Mouse (Mus musculus): ENCODE results near the gene Sgpl1. TPM values are rescaled to one million over a fixed set of nuclear protein-coding genes. Genes with fewer than 3 reads are reported as not detected.

Gene Sgpl1
- polyA plus RNA-seq, 1 experiment from 2014 or later = 64.5 TPM

DNA sequence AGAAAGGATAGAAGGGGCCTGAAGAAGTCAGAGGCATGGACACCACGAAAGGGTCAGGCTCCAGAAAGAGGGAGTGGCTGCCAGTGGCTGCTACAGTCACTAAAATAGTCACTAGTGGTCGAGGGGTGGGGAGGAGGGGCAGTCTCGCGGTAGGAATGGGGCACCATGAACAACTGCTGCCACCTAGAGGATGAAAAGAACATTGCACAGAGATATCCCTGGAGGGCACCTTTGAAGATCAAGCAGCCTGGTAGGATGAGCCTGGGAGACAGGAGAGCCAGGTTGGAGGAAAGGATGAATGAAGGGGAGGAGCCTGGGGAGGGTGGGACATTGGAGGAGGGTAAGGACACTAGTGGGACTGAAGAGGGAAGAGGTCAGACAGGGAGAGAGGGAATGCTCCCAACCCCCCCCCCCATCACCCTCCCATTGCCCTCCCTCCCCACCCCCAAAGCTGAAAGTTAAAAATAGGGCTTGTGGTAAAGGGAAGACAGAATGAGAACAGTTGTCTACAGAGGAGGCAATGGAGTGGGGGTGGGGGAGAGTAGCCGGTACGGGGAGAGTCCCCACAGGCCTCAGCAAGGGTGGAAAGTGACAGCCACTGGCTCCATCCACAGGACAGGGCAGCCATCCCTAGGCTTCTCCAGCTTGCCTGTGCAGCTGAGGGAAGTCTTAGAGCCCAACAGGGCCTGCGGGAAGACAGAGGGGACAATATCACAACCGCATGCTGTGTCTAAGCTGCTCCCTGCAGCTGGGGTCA lies 78.9 kb downstream of the Sgpl1 start:
- H3K27ac ChIP-seq (replicated peaks; ENCODE audit: low read depth, low read length) = no peak overlapping the region
- no peak overlapping the region for H3K9ac ChIP-seq (replicated peaks; ENCODE audit: low read length)
- no peaks in the 10 kb centered on the region for H3K36me3 ChIP-seq (ENCODE audit: control insufficient read depth, insufficient read depth, low read length)
- under 1% methylated on average over 8 of the region's 8 CpGs for WGBS
- DNase-seq (peak; percentile 87), ATAC-seq (ENCODE audit: low FRiP score, low TSS enrichment) (peak; percentile 57)
- no peaks in the 10 kb centered on the region for H3K9me3 ChIP-seq (ENCODE audit: control insufficient read depth, low read length)
- no peak overlapping the region for H3K4me2 ChIP-seq (ENCODE audit: low read length)
- H3K4me1 ChIP-seq (ENCODE audit: control insufficient read depth, insufficient read depth, low read length) = 0 out of 2 replicates have a peak, but pooled peaks cover 4% of the 10 kb centered on the region
- no peak overlapping the region for H3K4me3 ChIP-seq (replicated peaks; ENCODE audit: low read depth, low read length)
- no peaks in the 10 kb centered on the region for H3K27me3 ChIP-seq (ENCODE audit: control insufficient read depth, insufficient read depth, low read length)

DNA sequence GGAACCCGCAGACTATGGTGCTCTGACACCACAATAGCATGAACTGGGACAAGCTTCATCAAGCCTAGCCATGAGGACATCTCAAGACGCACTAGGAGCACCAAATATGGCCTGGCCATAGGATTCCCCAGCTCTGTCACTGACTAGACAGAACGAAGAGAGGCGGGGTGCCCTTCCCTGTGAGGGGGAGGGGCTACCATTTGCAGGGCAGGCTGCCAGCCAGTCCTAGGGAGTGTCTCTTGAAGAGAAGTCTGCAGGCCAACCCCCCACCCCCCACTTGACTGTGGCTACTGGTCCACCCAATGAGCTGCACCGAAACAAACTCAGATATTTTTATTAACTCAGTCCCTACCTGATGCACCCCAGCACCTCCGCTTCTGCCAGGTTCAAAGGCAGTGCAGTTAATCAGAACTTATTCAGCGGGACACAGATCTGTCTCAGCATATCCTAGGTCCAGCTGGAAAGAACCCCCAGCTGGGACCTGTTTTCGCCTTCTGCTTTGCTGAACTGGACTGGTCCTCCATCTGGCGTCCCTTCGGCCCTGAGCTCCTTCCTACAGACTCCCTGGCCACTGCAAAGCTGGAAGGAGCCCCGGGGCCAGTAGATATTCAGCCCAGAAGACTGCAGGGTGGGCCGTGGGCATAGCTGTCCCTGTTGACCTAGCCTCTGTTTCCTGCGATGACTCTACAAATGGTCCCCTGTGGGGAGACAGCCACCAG lies 82.1 kb downstream of the Sgpl1 start:
- H3K9me3 ChIP-seq (ENCODE audit: control insufficient read depth, low read length) = no peaks in the 10 kb centered on the region
- H3K36me3 ChIP-seq (ENCODE audit: control insufficient read depth, insufficient read depth, low read length) = no peaks in the 10 kb centered on the region
- no peak overlapping the region for H3K27ac ChIP-seq (replicated peaks; ENCODE audit: low read depth, low read length)
- H3K4me2 ChIP-seq (ENCODE audit: low read length) = no peak overlapping the region
- WGBS = 52% methylated on average over 13 of the region's 13 CpGs
- no peak overlapping the region for H3K4me3 ChIP-seq (replicated peaks; ENCODE audit: low read depth, low read length)
- DNase-seq (no peak), ATAC-seq (ENCODE audit: low FRiP score, low TSS enrichment) (no peak)
- no peak overlapping the region for H3K9ac ChIP-seq (replicated peaks; ENCODE audit: low read length)
- no peaks in the 10 kb centered on the region for H3K27me3 ChIP-seq (ENCODE audit: control insufficient read depth, insufficient read depth, low read length)
- H3K4me1 ChIP-seq (ENCODE audit: control insufficient read depth, insufficient read depth, low read length) = 0 out of 2 replicates have a peak, but pooled peaks cover 4% of the 10 kb centered on the region

DNA sequence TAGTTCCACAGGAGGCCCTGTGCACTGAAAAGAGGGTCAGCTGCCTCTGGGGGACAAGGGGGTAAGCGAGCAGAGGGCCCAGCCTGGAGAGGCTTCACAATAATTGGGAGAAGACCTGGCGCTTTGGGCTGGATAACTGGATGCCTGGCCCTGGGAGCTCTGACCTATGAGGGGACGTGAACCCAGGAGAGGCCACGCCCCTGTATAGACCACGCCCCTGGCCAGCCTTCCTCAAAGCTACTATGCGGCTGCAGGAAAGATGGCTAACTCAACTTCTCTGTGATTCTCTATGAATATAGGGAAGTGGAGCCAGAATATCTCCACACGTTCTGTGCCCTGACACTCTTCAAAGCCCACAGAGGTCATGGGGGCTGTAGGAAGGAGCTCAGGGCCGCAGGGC lies 82.9 kb downstream of the Sgpl1 start:
- no peaks in the 10 kb centered on the region for H3K27me3 ChIP-seq (ENCODE audit: control insufficient read depth, insufficient read depth, low read length)
- H3K27ac ChIP-seq (replicated peaks; ENCODE audit: low read depth, low read length) = no peak overlapping the region
- no peak overlapping the region for H3K4me3 ChIP-seq (replicated peaks; ENCODE audit: low read depth, low read length)
- no peaks in the 10 kb centered on the region for H3K36me3 ChIP-seq (ENCODE audit: control insufficient read depth, insufficient read depth, low read length)
- 9% methylated on average over 8 of the region's 8 CpGs for WGBS
- no peak overlapping the region for H3K4me2 ChIP-seq (ENCODE audit: low read length)
- no peaks in the 10 kb centered on the region for H3K9me3 ChIP-seq (ENCODE audit: control insufficient read depth, low read length)
- ATAC-seq (ENCODE audit: low FRiP score, low TSS enrichment) = no peak
- no peak overlapping the region for H3K9ac ChIP-seq (replicated peaks; ENCODE audit: low read length)
- DNase-seq = no peak
- 0 out of 2 replicates have a peak, but pooled peaks cover 4% of the 10 kb centered on the region for H3K4me1 ChIP-seq (ENCODE audit: control insufficient read depth, insufficient read depth, low read length)

DNA sequence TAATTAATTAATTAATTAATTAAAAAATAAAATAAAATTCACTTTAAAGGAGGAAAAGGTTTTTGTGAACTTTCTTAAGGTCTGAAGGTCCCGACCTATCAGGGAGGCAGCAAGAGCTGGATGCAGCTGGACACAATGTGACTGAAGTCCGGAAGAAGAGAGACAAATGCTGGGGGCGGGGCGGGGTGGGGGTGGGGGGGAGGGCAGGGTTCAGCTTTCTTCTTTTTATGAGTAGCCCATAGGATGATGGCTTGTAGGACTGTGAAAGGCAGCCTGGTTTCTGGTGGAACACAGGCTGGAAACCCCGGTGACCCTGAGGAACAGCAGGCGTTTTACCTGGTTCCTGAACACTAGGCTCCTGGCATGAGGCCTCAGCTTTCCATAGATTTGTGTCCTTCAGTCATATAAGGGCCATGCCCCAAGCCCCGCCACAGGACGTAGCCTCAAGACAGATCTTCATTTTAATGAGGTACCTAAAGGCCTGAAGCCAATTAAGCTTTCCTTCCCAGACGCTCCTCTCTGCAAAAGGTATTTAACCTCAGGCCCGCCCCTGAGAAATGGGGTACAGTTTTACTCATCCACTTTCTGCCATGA lies 84.1 kb downstream of the Sgpl1 start:
- WGBS = 56% methylated on average over 10 of the region's 10 CpGs
- H3K4me3 ChIP-seq (replicated peaks; ENCODE audit: low read depth, low read length) = no peak overlapping the region

DNA sequence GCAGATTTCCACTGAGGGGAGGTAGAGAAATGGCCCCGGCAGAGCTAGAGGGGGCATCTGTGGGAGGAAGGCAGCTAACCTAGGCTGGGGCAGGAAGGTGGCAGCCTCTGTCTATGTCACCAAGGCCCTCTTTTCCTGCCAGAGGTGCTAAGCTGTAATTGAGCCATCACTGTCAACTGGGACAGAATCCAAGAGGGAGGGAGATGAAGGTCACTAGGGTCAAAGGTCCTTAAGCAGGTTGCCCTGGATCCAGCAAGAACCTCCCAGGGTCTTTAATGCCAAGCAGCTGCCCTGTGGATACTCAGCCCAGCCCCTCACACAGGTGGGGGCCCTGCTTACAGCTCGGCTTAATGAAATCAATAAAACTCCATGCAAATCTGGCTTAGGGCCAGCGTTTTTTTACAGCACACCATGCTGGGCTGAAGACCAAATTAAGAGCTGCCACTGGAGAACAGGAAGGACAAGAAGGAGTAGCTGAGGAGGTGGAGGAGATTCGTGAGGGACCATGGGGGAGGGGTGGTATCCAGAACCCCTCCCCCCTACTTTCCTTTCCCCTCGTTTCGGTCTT lies 87.9 kb downstream of the Sgpl1 start:
- H3K4me2 ChIP-seq (ENCODE audit: low read length) = no peak overlapping the region
- peak; percentile 54 for DNase-seq
- no peak overlapping the region for H3K9ac ChIP-seq (replicated peaks; ENCODE audit: low read length)
- WGBS = 21% methylated on average over 6 of the region's 6 CpGs
- H3K4me3 ChIP-seq (replicated peaks; ENCODE audit: low read depth, low read length) = no peak overlapping the region
- no peak for ATAC-seq (ENCODE audit: low FRiP score, low TSS enrichment)
- H3K27me3 ChIP-seq (ENCODE audit: control insufficient read depth, insufficient read depth, low read length) = no peaks in the 10 kb centered on the region
- no peaks in the 10 kb centered on the region for H3K4me1 ChIP-seq (ENCODE audit: control insufficient read depth, insufficient read depth, low read length)
- H3K9me3 ChIP-seq (ENCODE audit: control insufficient read depth, low read length) = no peaks in the 10 kb centered on the region
- no peaks in the 10 kb centered on the region for H3K36me3 ChIP-seq (ENCODE audit: control insufficient read depth, insufficient read depth, low read length)
- H3K27ac ChIP-seq (replicated peaks; ENCODE audit: low read depth, low read length) = no peak overlapping the region

More for the DNA sequence above, 84.1 kb downstream of the Sgpl1 start:
- Histone ChIP-seq H3K9me3 (ENCODE audit: control insufficient read depth, low read length) (no peaks in the 10 kb centered on the region), H3K36me3 (ENCODE audit: control insufficient read depth, insufficient read depth, low read length) (no peaks in the 10 kb centered on the region), H3K27me3 (ENCODE audit: control insufficient read depth, insufficient read depth, low read length) (no peaks in the 10 kb centered on the region), H3K4me1 (ENCODE audit: control insufficient read depth, insufficient read depth, low read length) (no peaks in the 10 kb centered on the region), H3K4me2 (ENCODE audit: low read length) (no peak overlapping the region), H3K9ac (replicated peaks; ENCODE audit: low read length) (no peak overlapping the region), H3K27ac (replicated peaks; ENCODE audit: low read depth, low read length) (no peak overlapping the region)
- no peak for ATAC-seq (ENCODE audit: low FRiP score, low TSS enrichment)
- DNase-seq = no peak

DNA sequence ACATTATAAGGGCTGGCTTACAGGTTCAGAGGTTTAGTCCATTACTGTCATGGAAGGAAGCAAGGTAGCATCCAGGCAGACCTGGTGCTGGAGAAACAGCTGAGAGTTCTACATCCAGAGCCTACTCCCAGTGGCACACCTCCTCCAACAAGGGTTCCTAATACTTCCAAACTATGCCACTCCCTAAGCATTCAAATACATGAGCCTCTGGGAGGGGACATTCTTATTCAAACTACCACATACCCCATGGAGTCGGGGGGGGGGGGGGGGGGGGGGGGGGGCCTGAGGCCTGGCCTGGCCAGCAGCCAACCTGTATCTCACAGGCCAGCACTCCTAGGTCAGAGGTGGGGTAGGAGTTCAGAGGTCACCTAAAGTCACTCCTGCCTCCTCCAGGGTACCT lies 88.4 kb downstream of the Sgpl1 start:
- Histone ChIP-seq H3K36me3 (ENCODE audit: control insufficient read depth, insufficient read depth, low read length) (no peaks in the 10 kb centered on the region), H3K9ac (replicated peaks; ENCODE audit: low read length) (no peak overlapping the region), H3K4me3 (replicated peaks; ENCODE audit: low read depth, low read length) (no peak overlapping the region), H3K4me1 (ENCODE audit: control insufficient read depth, insufficient read depth, low read length) (no peaks in the 10 kb centered on the region), H3K4me2 (ENCODE audit: low read length) (no peak overlapping the region), H3K27ac (replicated peaks; ENCODE audit: low read depth, low read length) (no peak overlapping the region), H3K27me3 (ENCODE audit: control insufficient read depth, insufficient read depth, low read length) (no peaks in the 10 kb centered on the region), H3K9me3 (ENCODE audit: control insufficient read depth, low read length) (no peaks in the 10 kb centered on the region)
- WGBS = no CpG with 5 or more reads among the region's 1 CpGs
- no peak for DNase-seq
- no peak for ATAC-seq (ENCODE audit: low FRiP score, low TSS enrichment)

DNA sequence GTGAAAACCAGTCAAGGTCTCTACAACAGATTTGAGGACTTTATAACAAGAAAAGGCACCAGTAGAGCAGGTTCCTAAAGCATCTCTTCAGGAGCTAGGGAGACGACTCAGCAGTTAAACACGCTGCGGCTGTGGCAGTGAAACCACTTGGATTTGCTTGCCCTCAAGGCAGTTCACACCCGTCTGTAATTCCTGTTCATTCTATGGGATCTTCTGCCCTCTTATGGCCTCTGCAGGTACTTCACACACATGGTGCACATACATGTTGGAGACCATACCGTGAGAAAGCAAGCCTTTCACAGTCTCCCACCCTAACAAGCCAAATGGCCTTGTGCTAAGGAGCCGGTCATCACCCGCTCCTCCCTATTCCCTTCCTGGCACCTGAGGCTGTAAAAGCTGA lies 90.8 kb downstream of the Sgpl1 start:
- Histone ChIP-seq H3K4me3 (replicated peaks; ENCODE audit: low read depth, low read length) (no peak overlapping the region), H3K4me1 (ENCODE audit: control insufficient read depth, insufficient read depth, low read length) (no peaks in the 10 kb centered on the region), H3K27me3 (ENCODE audit: control insufficient read depth, insufficient read depth, low read length) (0 out of 2 replicates have a peak, but pooled peaks cover 3% of the 10 kb centered on the region), H3K9ac (replicated peaks; ENCODE audit: low read length) (no peak overlapping the region), H3K9me3 (ENCODE audit: control insufficient read depth, low read length) (no peaks in the 10 kb centered on the region), H3K27ac (replicated peaks; ENCODE audit: low read depth, low read length) (no peak overlapping the region), H3K4me2 (ENCODE audit: low read length) (no peak overlapping the region), H3K36me3 (ENCODE audit: control insufficient read depth, insufficient read depth, low read length) (no peaks in the 10 kb centered on the region)
- ATAC-seq (ENCODE audit: low FRiP score, low TSS enrichment) (no peak), DNase-seq (no peak)
- 95% methylated on average over 7 of the region's 7 CpGs for WGBS

DNA sequence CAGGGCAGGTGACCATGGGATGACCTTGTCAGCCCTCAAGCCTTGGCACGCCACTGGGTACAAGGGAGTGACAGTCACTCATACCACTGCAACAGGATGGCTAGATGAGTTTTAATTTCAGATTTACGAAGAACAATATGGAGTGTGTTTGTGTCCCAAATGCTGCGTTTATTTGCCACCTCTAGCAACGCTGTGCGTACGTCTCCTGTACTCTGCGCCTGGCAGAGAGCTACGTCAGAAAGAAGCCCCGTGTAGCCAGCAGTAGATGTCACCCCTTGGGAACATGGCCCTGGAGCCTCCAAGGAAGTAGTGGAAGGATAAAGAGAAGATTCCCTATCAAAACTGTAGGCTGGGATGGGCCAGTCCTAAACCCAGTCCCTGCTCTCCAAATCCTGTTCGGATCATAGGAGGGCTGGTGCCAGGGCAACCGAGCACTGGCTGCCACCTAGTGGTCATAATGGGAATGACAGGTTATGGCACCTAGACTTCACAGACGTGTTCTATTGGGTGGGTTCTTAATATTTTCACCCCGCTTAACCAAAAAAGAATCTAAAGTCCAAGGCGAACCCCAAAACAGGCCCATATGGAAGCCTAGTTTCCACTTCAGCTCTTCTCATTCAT lies 95.4 kb downstream of the Sgpl1 start:
- WGBS = 58% methylated on average over 14 of the region's 14 CpGs
- Histone ChIP-seq H3K4me3 (replicated peaks; ENCODE audit: low read depth, low read length) (no peak overlapping the region), H3K27ac (replicated peaks; ENCODE audit: low read depth, low read length) (no peak overlapping the region), H3K4me2 (ENCODE audit: low read length) (no peak overlapping the region), H3K9ac (replicated peaks; ENCODE audit: low read length) (no peak overlapping the region), H3K36me3 (ENCODE audit: control insufficient read depth, insufficient read depth, low read length) (no peaks in the 10 kb centered on the region), H3K27me3 (ENCODE audit: control insufficient read depth, insufficient read depth, low read length) (peaks cover 3% of the 10 kb centered on the region; the same call in 1 of the 2 replicates), H3K9me3 (ENCODE audit: control insufficient read depth, low read length) (no peaks in the 10 kb centered on the region), H3K4me1 (ENCODE audit: control insufficient read depth, insufficient read depth, low read length) (no peaks in the 10 kb centered on the region)
- DNase-seq (peak; percentile 93), ATAC-seq (ENCODE audit: low FRiP score, low TSS enrichment) (peak; percentile 71; the same call in 1 of the 2 replicates)

All from midbrain, embryonic 14.5 days (tissue).